Mouse (Mus musculus) ES-Bruce4 (cell line): ENCODE data around the gene Fam71f1. TPM values are rescaled to one million over a fixed set of nuclear protein-coding genes. Genes with fewer than 3 reads are reported as not detected.

ENCODE experiments used
- H3K27ac ChIP-seq: 2 replicates; pipeline ENCODE4 v1.5.1; 2012; ENCODE audit warnings: low read length, inconsistent platforms; ENCODE audit not compliant: insufficient read depth
- H3K27me3 ChIP-seq: 2 replicates; pipeline ENCODE4 v1.6.1; 2012; ENCODE audit warnings: mild to moderate bottlenecking, low read length, inconsistent platforms; ENCODE audit not compliant: control insufficient read depth, poor library complexity, insufficient read depth, severe bottlenecking
- H3K36me3 ChIP-seq: 2 replicates; pipeline ENCODE4 v1.6.1; 2012; ENCODE audit warnings: inconsistent platforms, mild to moderate bottlenecking, low read length, moderate library complexity; ENCODE audit not compliant: control insufficient read depth, poor library complexity, insufficient read depth, severe bottlenecking
- H3K4me1 ChIP-seq: one replicate; pipeline ENCODE4 v1.8.1; 2011; ENCODE audit warnings: low read length; ENCODE audit not compliant: control insufficient read depth, insufficient read depth
- H3K4me3 ChIP-seq: 2 replicates; pipeline ENCODE4 v1.5.1; 2011; ENCODE audit warnings: low read depth, mild to moderate bottlenecking, low read length
- H3K9ac ChIP-seq: 2 replicates; pipeline ENCODE4 v1.6.1; 2012; ENCODE audit warnings: low read depth, mild to moderate bottlenecking, inconsistent platforms; ENCODE audit not compliant: poor library complexity, severe bottlenecking
- H3K9me3 ChIP-seq: replicated peaks from 2 replicates; pipeline ENCODE4 v1.6.1; 2012; ENCODE audit warnings: mild to moderate bottlenecking, low read length, inconsistent platforms; ENCODE audit not compliant: control insufficient read depth, poor library complexity, insufficient read depth, severe bottlenecking
- CTCF ChIP-seq: IDR thresholded peaks from one replicate; pipeline ENCODE4 v1.8.1; 2011; ENCODE audit warnings: low read depth, low read length
- EP300 ChIP-seq: IDR thresholded peaks from 2 replicates; pipeline ENCODE4 v1.6.1; 2011; ENCODE audit warnings: low read depth, low read length; ENCODE audit not compliant: insufficient read depth
- POLR2A ChIP-seq: IDR thresholded peaks from one replicate; pipeline ENCODE4 v1.8.1; 2011; ENCODE audit warnings: low read length; ENCODE audit not compliant: insufficient read depth
- polyA plus RNA-seq: library from polyadenylated mRNA; stranded (reverse); fragments of >200 nt; gene quantifications from 2 replicates; pipeline ENCODE4 v1.2.4, GENCODE M21; 2011; ENCODE audit warnings: low read depth; ENCODE audit not compliant: missing spikeins, insufficient read depth, insufficient read length

The Fam71f1 gene
- polyA plus RNA-seq, 1 experiment, result not detected

DNA sequence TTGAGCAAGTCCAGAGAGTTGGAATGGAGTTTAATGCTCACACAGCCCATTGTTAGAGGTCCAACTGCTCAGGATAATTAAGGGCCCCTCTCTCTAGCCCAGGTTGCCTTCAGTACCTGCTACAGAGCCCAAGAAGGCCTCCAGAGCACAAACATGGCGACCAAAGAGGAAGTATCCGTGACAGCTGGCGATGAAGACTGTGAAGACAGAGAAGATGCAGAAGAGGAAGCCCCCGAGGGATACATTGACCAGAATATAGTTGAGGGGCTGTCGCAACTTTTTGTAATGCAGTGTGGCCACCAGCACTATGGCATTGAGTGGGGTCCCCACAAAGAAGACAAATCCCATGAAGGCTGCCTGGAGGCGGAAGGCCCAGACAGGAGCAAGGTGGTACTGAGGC lies 61.0 kb downstream of the Fam71f1 start:
- no peaks in the 10 kb centered on the region for H3K9me3 ChIP-seq
- no peaks in the 10 kb centered on the region for H3K27me3 ChIP-seq
- TF ChIP-seq POLR2A (no peak), CTCF (no peak), EP300 (no peak)
- H3K4me1 ChIP-seq, result no peaks in the 10 kb centered on the region
- H3K36me3 ChIP-seq, result peaks cover 8% of the 10 kb centered on the region
- H3K9ac ChIP-seq, result no peak overlapping the region
- H3K4me3 ChIP-seq, result no peak overlapping the region
- no peak overlapping the region for H3K27ac ChIP-seq

DNA sequence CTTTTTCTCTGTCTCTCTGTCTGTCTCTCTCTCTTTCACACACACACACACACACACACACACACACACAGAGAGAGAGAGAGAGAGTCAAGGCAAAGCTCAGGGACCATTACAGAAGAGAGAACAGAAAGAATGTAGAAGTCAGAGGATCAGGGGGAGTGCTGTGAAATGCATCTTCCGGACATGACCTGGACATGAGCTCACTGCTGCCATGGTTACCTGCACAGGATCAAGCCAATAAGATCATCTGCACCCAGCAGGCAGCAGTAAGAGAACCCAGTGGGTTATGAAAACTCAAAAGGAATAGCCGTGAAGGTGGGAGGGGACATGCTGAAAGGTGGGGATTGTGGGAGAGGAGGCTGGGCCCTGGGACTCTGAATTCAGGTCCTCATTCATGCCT lies 63.5 kb downstream of the Fam71f1 start:
- TF ChIP-seq CTCF (no peak), POLR2A (no peak), EP300 (no peak)
- Histone ChIP-seq H3K36me3 (no peaks in the 10 kb centered on the region), H3K9ac (no peak overlapping the region)

More for the DNA sequence above, 63.5 kb downstream of the Fam71f1 start:
- H3K4me1 ChIP-seq, result no peaks in the 10 kb centered on the region
- no peak overlapping the region for H3K4me3 ChIP-seq
- no peak overlapping the region for H3K27ac ChIP-seq
- H3K27me3 ChIP-seq, result no peaks in the 10 kb centered on the region
- no peaks in the 10 kb centered on the region for H3K9me3 ChIP-seq

Other genes with a start within 250 kb of the Fam71f1 start
- 94.5 and 97.0 TPM in 2 replicates for gene Rbm28, start 154.1 kb upstream of the Fam71f1 start, polyA plus RNA-seq
- 0.20 and 0.52 TPM in 2 replicates for gene Prrt4, start 139.6 kb upstream of the Fam71f1 start, polyA plus RNA-seq
- 25.7 and 29.8 TPM in 2 replicates for gene Impdh1, start 102.8 kb upstream of the Fam71f1 start, polyA plus RNA-seq
- gene Hilpda, start 46.7 kb upstream of the Fam71f1 start, polyA plus RNA-seq, result 18.4 and 21.8 TPM in 2 replicates
- gene Fam71f2, start 39.5 kb upstream of the Fam71f1 start, polyA plus RNA-seq, result 1.5 and 1.9 TPM in 2 replicates
- 269 and 284 TPM in 2 replicates for gene Calu, start 28.9 kb downstream of the Fam71f1 start, polyA plus RNA-seq
- not detected in 2 replicates for gene Opn1sw, start 69.3 kb downstream of the Fam71f1 start, polyA plus RNA-seq
- gene Ccdc136, start 77.2 kb downstream of the Fam71f1 start, polyA plus RNA-seq, result 22.7 and 28.4 TPM in 2 replicates
- 37.2 and 39.8 TPM in 2 replicates for gene Flnc, start 114.1 kb downstream of the Fam71f1 start, polyA plus RNA-seq
- 142 and 143 TPM in 2 replicates for gene Atp6v1f, start 148.6 kb downstream of the Fam71f1 start, polyA plus RNA-seq
- 0.90 and 1.0 TPM in 2 replicates for gene Atp6v1fnb, start 152.3 kb downstream of the Fam71f1 start, polyA plus RNA-seq
- 1.9 and 4.1 TPM in 2 replicates for gene Kcp, start 188.8 kb downstream of the Fam71f1 start, polyA plus RNA-seq
- 2.3 and 2.6 TPM in 2 replicates for gene Irf5, start 207.5 kb downstream of the Fam71f1 start, polyA plus RNA-seq